Mouse (Mus musculus) erythroblast, adult 5-6 weeks (primary cell): ENCODE results near the gene Xkr7. TPM values are rescaled to one million over a fixed set of nuclear protein-coding genes. Genes with fewer than 3 reads are reported as not detected.
A peak's percentile ranks its signal among the peaks of the same experiment; 100 is the strongest.

ENCODE experiments used
- ATAC-seq: replicated peaks from 2 replicates; pipeline ENCODE4 v1.8.0; 2016; ENCODE audit warnings: moderate number of reproducible peaks, mild to moderate bottlenecking, moderate TSS enrichment, inconsistent platforms; ENCODE audit not compliant: poor library complexity, low FRiP score, severe bottlenecking
- total RNA-seq, 2 experiments: library from RNA; stranded (forward) in 1 of 2; stranded (reverse) in 1 of 2; fragments of 150-400 nt in 1 of 2; fragments of 200-764, 138-1000 nt in 1 of 2; gene quantifications; 2 replicates each; pipeline versions ENCODE4 v1.2.3 to v1.2.4; 2015 to 2017; ENCODE audit warnings: low replicate concordance in 2 of 2

The Xkr7 gene
- total RNA-seq, 2 experiments from 2014 or later = not detected

GRCm38 (mm10) chr2:153065747-153066508 lies 34.3 kb downstream of the Xkr7 start, which contains the start of gene Ccm2l:
Gene Ccm2l (plus strand): TSS chr2:153065955.
- no peak for ATAC-seq

GRCm38 (mm10) chr2:153066991-153067390 lies 35.3 kb downstream of the Xkr7 start:
- ATAC-seq = no peak

GRCm38 (mm10) chr2:153070762-153071490 lies 39.3 kb downstream of the Xkr7 start:
- no peak for ATAC-seq

GRCm38 (mm10) chr2:153071491-153072184 lies 40.0 kb downstream of the Xkr7 start:
- ATAC-seq = no peak

GRCm38 (mm10) chr2:153074651-153075050 lies 43.0 kb downstream of the Xkr7 start:
- ATAC-seq = no peak

- no peak for ATAC-seq
These were observed 44.3 kb downstream of the Xkr7 start for GRCm38 (mm10) chr2:153075961-153076360.

- peak; percentile 60; the same call in 1 of the 2 replicates for ATAC-seq
These were observed 49.3 kb downstream of the Xkr7 start for GRCm38 (mm10) chr2:153080841-153081523.

- no peak for ATAC-seq
These were observed 50.2 kb downstream of the Xkr7 start for GRCm38 (mm10) chr2:153081866-153082265.

- ATAC-seq = no peak
These were observed 51.6 kb downstream of the Xkr7 start for GRCm38 (mm10) chr2:153083275-153083674.

- ATAC-seq = no peak
These were observed 52.2 kb downstream of the Xkr7 start for GRCm38 (mm10) chr2:153083824-153084223.

- 0 out of 2 replicates have a peak, but pooled peaks have one; percentile 31 for ATAC-seq
These were observed 52.8 kb downstream of the Xkr7 start for GRCm38 (mm10) chr2:153084261-153084976.

- no peak for ATAC-seq
These were observed 53.9 kb downstream of the Xkr7 start for GRCm38 (mm10) chr2:153085556-153085955.

GRCm38 (mm10) chr2:153086166-153086565 lies 54.5 kb downstream of the Xkr7 start:
- no peak for ATAC-seq

GRCm38 (mm10) chr2:153087091-153087490 lies 55.4 kb downstream of the Xkr7 start:
- no peak for ATAC-seq

- no peak for ATAC-seq
These were observed 57.7 kb downstream of the Xkr7 start for GRCm38 (mm10) chr2:153089316-153089715.

- ATAC-seq = no peak
These were observed 59.0 kb downstream of the Xkr7 start for GRCm38 (mm10) chr2:153090551-153091165.
